Mouse (Mus musculus): ENCODE results near the gene Elovl1.

DNA sequence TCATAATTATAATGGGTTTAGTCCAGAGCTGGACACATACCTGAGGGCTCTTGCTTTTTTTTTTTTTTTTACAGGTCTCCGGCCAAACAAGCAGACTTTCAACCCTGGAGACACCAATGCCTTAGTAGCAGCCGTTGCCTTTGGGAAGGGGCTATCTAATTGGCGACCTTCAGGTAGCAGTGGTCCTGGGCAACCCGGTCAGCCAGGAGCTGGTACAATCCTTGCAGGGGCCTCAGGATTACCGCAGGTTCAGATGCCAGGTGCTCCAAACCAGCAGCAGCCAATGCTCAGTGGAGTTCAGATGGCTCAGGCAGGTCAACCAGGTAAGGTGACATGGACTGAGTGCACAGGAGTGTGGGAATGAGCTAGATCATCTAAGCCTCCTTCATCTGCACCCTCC lies 14.3 kb upstream of the Elovl1 start:
- TF ChIP-seq FLI1 (IDR thresholded peaks at IDR 0.05; ENCODE audit: low read length) (no peak), GATA1 (IDR thresholded peaks at IDR 0.05; ENCODE audit: borderline replicate concordance, low read length) (no peak)
